Mouse (Mus musculus) 416B (cell line): ENCODE data around the gene Fgd5.
"Not testable (repeated sequence)": the region's sequence is repeated elsewhere in the genome, so short reads cannot be mapped to it uniquely, and the experiment has no call there.

Experiments used
- DNase-seq: peaks from one replicate; pipeline ENCODE4 v3.0.0; 2011; ENCODE audit warnings: low read depth

The Fgd5 gene

GRCm38 (mm10) chr6:91978371-91979300, at the start of gene Fgd5:
TSS of gene Fgd5 (plus strand) at chr6:91978878.
- no peak for DNase-seq

- DNase-seq: no peak
Observed at GRCm38 (mm10) chr6:91931231-91931630, 47.4 kb upstream of the Fgd5 start.

- DNase-seq: no peak
Observed at GRCm38 (mm10) chr6:91938491-91938890, 40.2 kb upstream of the Fgd5 start.

- no peak for DNase-seq
Observed at GRCm38 (mm10) chr6:91948426-91948825, 30.3 kb upstream of the Fgd5 start.

GRCm38 (mm10) chr6:91958015-91958414, 20.7 kb upstream of the Fgd5 start:
- not testable (repeated sequence) for DNase-seq

- DNase-seq: no peak
Observed at GRCm38 (mm10) chr6:91960028-91960811, 18.5 kb upstream of the Fgd5 start.

- DNase-seq: no peak
Observed at GRCm38 (mm10) chr6:91963429-91963828, 15.2 kb upstream of the Fgd5 start.

- DNase-seq: no peak
Observed at GRCm38 (mm10) chr6:91965060-91965459, 13.6 kb upstream of the Fgd5 start.

GRCm38 (mm10) chr6:91966006-91966405, 12.7 kb upstream of the Fgd5 start:
- no peak for DNase-seq

- peak; percentile 81 for DNase-seq
Observed at GRCm38 (mm10) chr6:91972201-91972646, 6.5 kb upstream of the Fgd5 start.

GRCm38 (mm10) chr6:91973972-91974371, 4.7 kb upstream of the Fgd5 start:
- DNase-seq: peak; percentile 10

GRCm38 (mm10) chr6:91979301-91979996, 771 bp downstream of the Fgd5 start:
- DNase-seq: no peak

GRCm38 (mm10) chr6:91980011-91980410, 1.3 kb downstream of the Fgd5 start:
- DNase-seq: no peak

GRCm38 (mm10) chr6:91990101-91990500, 11.4 kb downstream of the Fgd5 start:
- no peak for DNase-seq

GRCm38 (mm10) chr6:91992823-91993222, 14.1 kb downstream of the Fgd5 start:
- DNase-seq: no peak

- no peak for DNase-seq
Observed at GRCm38 (mm10) chr6:91993795-91994505, 15.3 kb downstream of the Fgd5 start.

- DNase-seq: no peak
Observed at GRCm38 (mm10) chr6:91996072-91996471, 17.4 kb downstream of the Fgd5 start.

GRCm38 (mm10) chr6:92002558-92003285, 24.0 kb downstream of the Fgd5 start:
- no peak for DNase-seq

GRCm38 (mm10) chr6:92003646-92004045, 25.0 kb downstream of the Fgd5 start:
- no peak for DNase-seq

- no peak for DNase-seq
Observed at GRCm38 (mm10) chr6:92004137-92004805, 25.6 kb downstream of the Fgd5 start.
